19 mouse cellular contexts compared by ENCODE assay signal in genomic region chr17:71994144-71994543, GRCm38 (mm10).
DNase-seq lines count a peak whose midpoint lies in the region; ATAC-seq and TF ChIP-seq lines count a peak whose summit lies in the region.
"Had no signal": no experiment of that assay in that cellular context is flagged by ENCODE, and none has a peak within 500 bp of the region (broad histone marks: within the 10 kb centered on the region; RNA-seq: fewer than 3 reads in every experiment).

No protein-coding gene starts in this region.

- no peaks in the 10 kb centered on the region for H3K4me1 ChIP-seq in heart, embryonic 10.5 days
- H3K4me1 ChIP-seq in liver, postnatal 0 days (ENCODE audit: insufficient read depth), result no peaks in the 10 kb centered on the region
- H3K4me1 ChIP-seq: embryonic facial prominence, embryonic 12.5 days; liver, embryonic 15.5 days; megakaryocyte, embryonic 14.5 days; stomach, embryonic 15.5 days had no signal

- no peaks in the 10 kb centered on the region for H3K79me3 ChIP-seq in C2C12 (ENCODE audit: low read depth)

- DNase-seq in heart, adult 18-20 months, result peak; percentile 51 to 53
- DNase-seq in heart, embryonic 10.5 days (ENCODE audit: low spot score), result no peak
- DNase-seq in gastrocnemius, postnatal 14 days, result peak; percentile 52
- peak; percentile 59 for DNase-seq in heart, postnatal 4 days
- no peak for DNase-seq in liver, postnatal 0 days
- DNase-seq in spleen, adult 12 weeks (ENCODE audit: low spot score), result no peak
- DNase-seq in cerebellum, adult 11-12 months, result no peak
- DNase-seq: adrenal gland, postnatal 25 days; cerebellum, postnatal 36 days; kidney, adult 8-10 months; spleen, adult 18-20 months had no signal

- intact Hi-C loops in gastrocnemius, postnatal 14 days (cut with DNase I; ENCODE audit: low total_unique reads), result no loop called here

- ATAC-seq in liver, postnatal 0 days, result no peak
- ATAC-seq: CD4-positive, CD25-positive, alpha-beta regulatory T cell, adult 4 months had no signal

- no peaks in the 10 kb centered on the region for H3K27me3 ChIP-seq in heart, embryonic 10.5 days (ENCODE audit: insufficient read depth, poor library complexity, severe bottlenecking)
- H3K27me3 ChIP-seq in C2C12 (ENCODE audit: control insufficient read depth, insufficient read depth, insufficient read length), result no peaks in the 10 kb centered on the region
- H3K27me3 ChIP-seq in liver, postnatal 0 days (ENCODE audit: insufficient read depth, low read length), result no peaks in the 10 kb centered on the region
- H3K27me3 ChIP-seq: embryonic facial prominence, embryonic 12.5 days; limb, embryonic 12.5 days; liver, embryonic 15.5 days; megakaryocyte, embryonic 14.5 days; stomach, embryonic 15.5 days had no signal

- H3K4me2 ChIP-seq in liver, postnatal 0 days (ENCODE audit: low read depth, low read length), result no peak overlapping the region
- H3K4me2 ChIP-seq: embryonic facial prominence, embryonic 12.5 days; limb, embryonic 12.5 days; liver, embryonic 15.5 days; stomach, embryonic 15.5 days had no signal

- no peaks in the 10 kb centered on the region for H3K79me2 ChIP-seq in C2C12 (ENCODE audit: control insufficient read depth, insufficient read depth)

- no peak overlapping the region for H3K4me3 ChIP-seq in heart, embryonic 10.5 days
- no peak overlapping the region for H3K4me3 ChIP-seq in C2C12 (ENCODE audit: insufficient read depth, poor library complexity, severe bottlenecking)
- no peak overlapping the region for H3K4me3 ChIP-seq in liver, postnatal 0 days (ENCODE audit: low read depth, low read length)
- H3K4me3 ChIP-seq: embryonic facial prominence, embryonic 12.5 days; forebrain, embryonic 10.5 days; limb, embryonic 12.5 days; liver, embryonic 15.5 days; megakaryocyte, embryonic 14.5 days; stomach, embryonic 15.5 days had no signal

- H3ac ChIP-seq in C2C12 (ENCODE audit: control insufficient read depth, insufficient read length, low read depth), result no peak overlapping the region

- WGBS in heart, embryonic 10.5 days, result 90% methylated on average over 1 of the region's 1 CpGs
- WGBS in liver, postnatal 0 days (ENCODE audit: insufficient replicate concordance), result 70% methylated on average over 1 of the region's 1 CpGs

- H3K36me3 ChIP-seq in heart, embryonic 10.5 days, result no peaks in the 10 kb centered on the region
- no peaks in the 10 kb centered on the region for H3K36me3 ChIP-seq in C2C12 (ENCODE audit: control insufficient read depth, insufficient read depth)
- H3K36me3 ChIP-seq in liver, postnatal 0 days (replicated peaks; ENCODE audit: insufficient read depth, low read length), result no peaks in the 10 kb centered on the region
- H3K36me3 ChIP-seq: embryonic facial prominence, embryonic 12.5 days; forebrain, embryonic 10.5 days; limb, embryonic 12.5 days; liver, embryonic 15.5 days; stomach, embryonic 15.5 days had no signal

- no peak overlapping the region for H3K27ac ChIP-seq in heart, embryonic 10.5 days
- H3K27ac ChIP-seq in liver, postnatal 0 days (ENCODE audit: low read depth), result no peak overlapping the region
- H3K27ac ChIP-seq: embryonic facial prominence, embryonic 12.5 days; forebrain, embryonic 10.5 days; limb, embryonic 12.5 days; liver, embryonic 15.5 days; stomach, embryonic 15.5 days had no signal

- TF ChIP-seq CTCF in C2C12 (IDR thresholded peaks at IDR 0.05; ENCODE audit: control insufficient read depth, insufficient read depth, insufficient read length), result no peak
- no peak for TF ChIP-seq CTCF in liver, postnatal 0 days (IDR thresholded peaks at IDR 0.05; ENCODE audit: low read depth)

- no peak for TF ChIP-seq EP300 in liver, postnatal 0 days (IDR thresholded peaks at IDR 0.05; ENCODE audit: low read depth)

- H3K9me3 ChIP-seq in heart, embryonic 10.5 days, result no peaks in the 10 kb centered on the region
- no peaks in the 10 kb centered on the region for H3K9me3 ChIP-seq in liver, postnatal 0 days (ENCODE audit: low read length)
- H3K9me3 ChIP-seq: embryonic facial prominence, embryonic 12.5 days; forebrain, embryonic 10.5 days; limb, embryonic 12.5 days; liver, embryonic 15.5 days; stomach, embryonic 15.5 days had no signal

- no peak overlapping the region for H3K9ac ChIP-seq in liver, postnatal 0 days (replicated peaks)
- H3K9ac ChIP-seq: embryonic facial prominence, embryonic 12.5 days; limb, embryonic 12.5 days; liver, embryonic 15.5 days; stomach, embryonic 15.5 days had no signal

TF ChIP-seq in C2C12, 6 proteins besides CTCF, POLR2A, EP300 and RAD21:
- no peak for TF ChIP-seq FOSL1 (IDR thresholded peaks at IDR 0.05; ENCODE audit: insufficient read depth, low read length, poor library complexity, severe bottlenecking)
- no peak for TF ChIP-seq MYOG (IDR thresholded peaks at IDR 0.05; ENCODE audit: control insufficient read depth, extremely low read depth, insufficient read length)
- TF ChIP-seq MYOD1 (IDR thresholded peaks at IDR 0.05; ENCODE audit: control insufficient read depth, insufficient read length, low read depth), result peak; percentile 9
- no peak for TF ChIP-seq MAX (IDR thresholded peaks at IDR 0.05)

Comparison
In these comparisons a context has a peak if more than half of its experiments do, and no peak if none do; other contexts are left out.
1. DNase-seq: peak in heart, adult 18-20 months (2 of 2), gastrocnemius, postnatal 14 days (single experiment) and heart, postnatal 4 days (single experiment); none in heart, embryonic 10.5 days (single experiment), liver, postnatal 0 days (single experiment), spleen, adult 12 weeks (single experiment) and cerebellum, adult 11-12 months (single experiment).